Mouse (Mus musculus) skeletal muscle tissue, adult 2 months (tissue): ENCODE results near the gene Rad50.
A peak's percentile ranks its signal among the peaks of the same experiment; 100 is the strongest.

Experiments used
- DNase-seq: peaks from one replicate; pipeline ENCODE4 v3.0.0-alpha.2; 2012; ENCODE audit warnings: low read depth, low spot score

Gene Rad50

DNA sequence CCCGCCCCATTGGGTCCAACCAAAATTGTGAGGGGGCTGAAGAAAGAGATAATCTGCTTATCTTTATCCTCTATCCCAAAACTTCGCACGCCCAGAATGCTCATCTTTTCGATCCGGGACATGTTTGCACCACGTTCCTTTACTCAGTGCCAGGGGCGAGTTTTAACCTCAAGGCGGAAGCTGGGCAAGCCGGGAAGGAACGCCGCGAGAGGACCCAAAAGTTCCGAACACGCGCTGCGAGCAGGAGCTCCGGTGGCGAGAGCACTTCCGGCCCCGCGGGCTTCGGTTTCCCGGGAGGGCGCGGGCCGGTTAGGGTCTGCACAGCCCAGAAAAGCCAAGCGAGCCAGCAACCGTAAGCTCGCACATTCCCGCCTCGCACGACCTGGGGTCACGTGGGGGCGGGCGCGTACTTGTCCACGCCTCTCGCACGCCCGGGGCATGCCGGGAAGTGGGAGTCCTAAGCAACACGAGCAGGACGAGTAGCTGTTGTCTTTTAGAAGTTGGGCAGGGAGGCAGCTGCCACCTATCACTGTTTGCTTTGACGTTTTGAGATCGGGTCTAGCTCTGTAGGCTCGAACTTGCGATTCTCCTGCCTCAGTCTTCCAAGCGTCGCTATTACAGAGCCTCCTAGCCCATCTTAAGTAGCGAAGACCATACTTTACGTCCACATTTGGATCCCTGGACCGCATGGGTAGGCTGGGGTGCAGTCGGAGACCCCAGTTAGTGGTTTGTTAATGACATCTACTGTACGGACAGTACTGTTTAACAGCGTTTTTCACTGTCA is at the start of gene Rad50:
Gene Rad50 (minus strand): TSS at position 386 of the 784 bp plus-strand sequence.
- peak; percentile 79 for DNase-seq

DNA sequence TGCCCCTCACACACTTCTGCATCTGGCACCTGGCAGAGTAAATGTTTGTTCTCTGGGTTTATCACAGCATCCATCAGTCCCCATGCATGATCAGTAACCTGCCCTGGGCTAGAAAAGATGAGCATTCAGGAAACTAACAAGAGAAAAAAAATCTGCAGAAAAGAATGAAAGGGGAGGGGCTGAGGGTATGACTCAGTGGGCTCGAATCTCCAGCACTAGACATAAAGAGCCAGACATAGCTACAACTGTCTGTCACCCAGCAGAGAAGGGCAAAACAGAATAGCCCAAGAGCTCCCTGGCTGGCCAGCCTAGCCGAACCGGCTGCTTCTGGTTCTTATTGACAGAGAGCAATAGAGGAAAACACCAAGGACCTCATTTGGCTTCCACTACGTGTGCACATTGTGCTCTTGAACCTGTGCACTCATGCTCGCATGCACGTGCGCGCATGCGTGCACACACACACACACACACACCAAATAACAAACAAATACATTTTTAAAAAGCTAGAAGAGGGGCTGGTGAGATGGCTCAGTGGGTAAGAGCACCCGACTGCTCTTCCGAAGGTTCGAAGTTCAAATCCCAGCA is 48.0 kb upstream of the Rad50 start:
- DNase-seq, result no peak

DNA sequence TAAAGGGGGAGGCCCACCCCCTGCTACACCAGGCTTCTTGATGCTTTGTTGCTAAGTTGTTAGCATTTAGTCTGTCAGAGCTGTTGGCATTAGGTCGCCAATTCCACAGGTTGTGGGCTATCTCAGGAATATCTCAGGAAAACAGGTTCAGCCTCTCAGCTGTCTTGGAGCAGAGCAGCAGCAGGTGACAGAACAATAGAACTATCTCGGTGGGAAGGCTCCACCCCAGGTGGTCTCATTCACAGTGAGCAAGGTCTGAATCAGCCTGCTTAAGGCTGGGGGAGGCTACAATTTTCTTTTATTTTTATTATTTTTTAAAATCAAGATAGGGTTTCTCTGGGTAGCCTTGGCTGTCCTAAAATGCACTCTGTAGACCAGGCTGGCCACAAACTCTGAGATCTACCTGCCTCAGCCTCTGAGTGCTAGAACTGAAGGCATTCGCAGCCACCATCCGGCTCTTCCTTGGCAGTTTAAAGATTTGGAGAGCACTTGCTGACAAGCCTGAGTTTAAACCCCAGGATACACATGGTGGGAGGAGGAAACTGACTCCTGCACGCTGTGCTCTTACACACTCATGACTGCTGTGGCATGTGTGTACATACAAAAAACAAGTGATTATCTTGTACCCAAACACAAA is 42.7 kb upstream of the Rad50 start:
- DNase-seq, result no peak

DNA sequence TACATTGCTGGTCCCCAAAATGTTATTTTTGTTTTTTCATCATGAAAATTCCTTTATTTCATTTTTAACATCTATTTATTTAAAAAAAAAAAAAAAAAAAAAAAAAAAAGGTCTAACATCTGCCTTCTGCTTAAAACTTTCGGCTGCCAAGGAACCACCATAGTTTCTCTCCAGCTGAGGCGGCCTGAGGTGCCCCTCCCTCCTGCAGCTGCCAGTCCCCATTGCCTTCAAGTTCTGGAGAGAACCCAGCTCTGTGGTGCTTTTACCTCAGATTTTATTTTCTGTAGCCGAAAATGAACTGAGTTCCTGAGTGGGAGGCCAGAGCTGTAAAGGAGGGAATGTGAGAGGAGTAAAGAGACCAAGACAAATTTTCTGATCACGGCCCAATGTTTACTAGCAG is 42.2 kb upstream of the Rad50 start:
- no peak for DNase-seq

DNA sequence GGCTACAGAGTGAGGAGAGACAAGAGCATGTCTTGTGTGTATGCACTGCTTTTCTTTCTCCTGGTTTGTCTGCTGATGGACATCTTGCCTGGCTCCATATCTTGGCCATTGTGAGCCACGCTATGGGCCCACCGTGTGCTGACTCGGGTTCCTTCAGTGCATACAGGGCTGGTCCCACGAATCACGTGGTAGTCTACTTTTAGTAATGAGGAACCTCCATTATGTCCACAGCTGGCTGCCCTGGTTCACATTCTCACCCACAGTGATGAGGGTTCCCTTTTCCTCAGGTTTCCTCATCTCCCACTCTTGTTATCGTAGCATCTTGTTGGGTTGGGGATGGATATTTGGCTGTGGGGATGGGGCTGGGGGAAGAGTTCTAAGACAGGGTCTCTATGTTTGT is 41.5 kb upstream of the Rad50 start:
- no peak for DNase-seq

DNA sequence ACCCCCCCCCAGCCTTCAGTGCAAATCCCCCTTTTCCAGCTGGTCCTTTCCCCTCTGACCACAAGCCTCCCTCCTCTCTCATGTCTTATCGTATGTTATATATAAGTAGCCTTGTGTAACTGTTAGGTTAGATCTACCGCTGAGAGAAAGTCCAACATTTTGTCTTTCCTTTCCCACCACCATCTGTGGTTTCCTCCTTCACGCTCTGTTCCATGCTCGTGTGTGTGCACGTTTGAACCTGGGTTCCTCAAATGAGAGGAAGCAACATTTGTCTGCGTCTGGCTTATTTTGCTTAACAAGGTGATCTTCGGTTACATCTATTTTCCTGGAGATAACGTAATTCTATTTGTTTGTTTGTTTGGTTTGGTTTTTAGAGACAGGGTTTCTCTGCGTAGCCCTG is 40.9 kb upstream of the Rad50 start:
- DNase-seq, result no peak

DNA sequence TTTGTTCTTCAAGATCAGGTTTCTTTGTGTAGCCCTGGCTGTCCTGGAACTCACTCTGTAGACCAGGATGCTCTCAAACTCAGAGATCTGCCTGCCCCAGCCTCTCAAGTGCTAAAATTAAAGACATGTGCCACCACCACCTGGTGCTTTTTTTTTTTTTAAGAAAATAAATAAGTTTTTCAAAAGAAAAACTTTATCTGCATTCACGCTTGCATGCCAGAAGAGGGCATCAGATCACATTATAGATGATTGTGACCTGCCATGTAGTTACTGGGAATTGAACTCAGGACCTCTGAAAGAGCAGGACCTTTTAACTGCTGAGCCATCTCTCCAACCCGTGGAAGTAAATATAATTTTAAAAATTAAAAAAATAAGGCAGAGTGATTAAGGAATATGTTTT is 38.1 kb upstream of the Rad50 start:
- no peak for DNase-seq

DNA sequence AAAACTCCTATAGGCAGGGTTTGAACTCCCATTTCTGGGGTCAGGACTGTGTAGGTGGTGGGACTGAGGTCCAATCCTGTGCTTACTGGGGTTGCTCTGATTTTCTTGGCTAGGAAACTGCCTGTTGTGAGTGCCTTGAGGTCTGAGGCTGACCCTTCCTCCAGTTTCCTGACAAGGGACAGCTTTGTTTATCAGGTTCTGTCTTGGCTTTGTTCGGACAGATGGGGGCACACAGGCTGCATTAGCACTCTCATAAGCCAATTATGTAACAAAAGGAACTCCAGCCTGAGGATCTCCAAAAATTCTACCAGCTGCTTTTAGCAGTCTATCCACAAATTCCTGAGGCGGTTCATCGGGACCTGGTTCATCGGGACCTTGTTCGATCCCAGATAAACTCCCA is 35.2 kb upstream of the Rad50 start:
- no peak for DNase-seq

DNA sequence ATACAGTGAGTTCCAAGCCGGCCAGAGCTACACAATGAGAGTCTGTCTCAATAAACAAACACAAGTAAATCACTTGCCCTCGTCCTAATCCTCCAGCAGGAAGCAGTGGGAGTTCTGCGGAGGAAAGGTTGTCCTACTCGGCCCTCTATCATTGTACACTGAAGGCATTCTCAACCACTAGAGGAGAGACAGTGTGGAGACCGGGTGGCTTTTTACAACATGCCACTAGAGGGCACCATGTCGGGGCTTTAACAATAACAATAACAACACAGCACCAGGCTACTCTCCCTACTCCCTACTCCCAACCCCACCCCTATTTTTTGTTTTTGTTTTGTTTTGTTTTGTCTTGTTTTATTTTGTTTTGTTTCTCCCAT is 30.4 kb upstream of the Rad50 start:
- DNase-seq, result no peak

DNA sequence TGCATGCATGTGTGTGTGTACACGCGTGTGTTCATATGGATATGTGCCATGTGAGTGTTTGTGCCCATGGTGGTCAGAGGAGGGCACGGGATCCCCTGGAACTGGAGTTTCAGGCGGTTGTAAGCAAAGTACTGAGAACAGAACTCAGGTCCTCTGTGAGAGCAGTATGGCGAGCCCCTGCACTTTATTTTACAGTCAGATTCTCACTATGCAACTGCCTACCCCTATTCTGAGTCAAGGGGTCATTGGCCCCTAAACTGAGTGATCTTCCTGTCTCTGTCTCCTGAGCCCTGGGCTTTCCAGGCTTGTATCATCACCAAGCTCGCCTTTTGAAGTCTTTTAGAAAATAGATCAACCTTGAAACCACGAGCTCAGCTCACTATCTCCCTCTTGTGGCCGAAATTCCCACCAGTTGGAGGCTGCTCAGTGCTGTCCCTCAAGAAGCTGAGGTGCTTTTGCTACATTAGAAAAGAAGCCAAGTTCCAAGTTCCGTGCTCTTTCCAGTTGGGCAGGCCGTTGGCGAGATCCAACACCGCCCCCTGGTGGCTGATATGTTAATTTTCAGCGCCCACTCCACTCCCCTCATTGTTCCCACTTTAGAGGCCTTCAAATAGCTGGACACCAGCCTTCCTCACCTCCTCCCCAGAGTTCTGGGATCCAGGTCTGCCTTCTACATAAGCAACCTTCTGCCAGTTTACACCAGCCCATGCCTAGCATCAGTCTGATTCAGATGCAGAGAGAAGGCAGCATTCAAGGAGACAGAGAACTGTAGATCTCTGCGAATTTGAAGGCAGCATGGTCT is 29.9 kb upstream of the Rad50 start:
- DNase-seq, result peak; percentile 79

DNA sequence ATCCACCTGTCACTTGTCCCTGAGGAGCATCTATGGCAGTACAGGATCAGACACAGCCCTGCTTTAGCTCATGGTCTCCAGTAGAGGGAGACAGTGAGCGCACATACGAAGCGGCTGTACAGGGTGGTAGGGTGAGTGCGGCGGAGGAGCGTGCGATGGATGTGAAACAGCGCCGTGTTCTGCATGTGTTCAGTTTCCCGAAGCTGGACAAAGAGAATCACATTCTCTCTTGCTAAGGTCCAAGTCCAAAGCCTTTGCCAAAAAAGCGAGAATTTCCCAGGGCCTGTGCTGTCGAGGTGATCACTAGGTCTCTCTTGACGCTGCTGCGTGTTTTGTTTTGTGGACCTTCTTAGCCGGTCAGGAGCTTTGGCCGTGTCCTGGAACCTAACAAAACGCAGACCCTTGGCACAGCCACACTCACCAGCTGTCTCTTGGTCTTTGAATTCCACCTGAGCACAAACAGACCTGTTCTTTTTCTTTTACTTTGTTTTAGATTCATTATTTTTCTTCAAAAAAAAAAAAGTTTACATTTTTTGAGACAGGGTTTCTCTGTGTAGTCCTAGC is 28.6 kb upstream of the Rad50 start:
- DNase-seq, result peak; percentile 72

DNA sequence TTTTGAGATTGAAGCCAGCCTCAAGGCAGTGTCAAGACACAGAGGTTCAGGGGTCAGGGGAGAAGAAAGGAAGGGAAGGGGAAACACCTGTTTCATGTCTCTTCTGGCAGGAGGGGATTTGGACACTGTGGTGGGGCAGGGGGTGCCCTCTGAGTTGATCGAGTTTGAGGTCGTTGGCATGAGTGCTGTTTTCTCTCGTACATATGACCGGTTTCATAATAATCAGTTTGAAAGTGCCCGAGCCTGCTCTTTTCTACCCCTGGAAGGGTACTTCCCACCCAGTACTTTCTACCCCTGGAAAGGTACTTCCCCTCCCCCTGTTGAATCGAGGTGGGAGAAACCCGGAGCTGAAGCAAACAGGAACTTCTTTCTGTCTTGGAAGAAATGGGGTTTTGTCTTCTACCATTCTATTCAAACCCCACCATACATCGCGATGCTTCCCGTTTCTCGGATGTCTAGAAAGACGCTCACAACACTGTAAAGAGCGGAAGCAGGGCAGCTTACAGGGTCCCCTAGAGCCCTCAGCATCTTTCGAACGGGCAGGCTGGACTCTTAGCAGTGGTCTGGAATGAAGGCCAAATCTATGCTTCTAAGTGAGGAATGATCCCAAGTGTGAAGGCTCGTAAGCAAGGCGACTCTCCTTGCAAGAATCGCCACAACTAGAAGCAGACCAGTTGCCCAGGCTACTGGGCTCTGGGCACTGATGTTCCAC is 28.0 kb upstream of the Rad50 start:
- DNase-seq, result no peak

DNA sequence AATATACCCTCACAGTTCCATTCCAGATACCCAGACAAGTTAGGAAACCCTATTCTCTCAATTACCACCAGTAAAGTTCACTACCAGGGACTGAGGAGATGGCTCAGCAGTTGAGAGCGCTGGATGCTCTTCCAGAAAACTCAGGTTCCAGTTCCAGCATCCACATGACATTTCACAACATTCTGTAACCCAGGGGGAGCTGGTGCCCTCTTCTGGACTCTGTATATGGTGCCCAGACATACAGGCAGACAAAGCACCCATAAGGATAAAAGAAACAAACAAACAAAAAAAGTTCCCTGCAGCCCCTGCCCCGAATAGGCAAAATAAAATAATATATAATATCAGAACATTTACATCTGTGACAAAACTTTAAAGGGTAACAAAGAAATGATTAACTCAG is 27.3 kb upstream of the Rad50 start:
- DNase-seq, result no peak

DNA sequence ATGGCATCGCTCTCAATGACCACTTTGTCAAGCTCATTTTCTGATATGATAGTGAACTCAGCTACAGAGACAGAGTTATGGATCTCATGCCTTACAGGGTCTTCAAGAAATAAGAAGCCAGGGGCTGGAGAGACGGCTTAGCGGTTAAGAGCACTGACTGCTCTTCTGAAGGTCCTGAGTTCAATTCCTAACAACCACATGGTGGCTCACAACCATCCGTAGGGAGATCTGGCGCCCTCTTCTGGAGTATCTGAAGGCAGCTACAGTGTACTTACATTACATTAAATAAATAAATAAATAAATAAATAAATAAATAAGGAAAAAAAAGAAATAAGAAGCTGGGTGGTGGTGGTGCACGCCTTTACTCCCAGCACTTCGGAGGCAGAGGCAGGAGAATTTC is 26.7 kb upstream of the Rad50 start:
- no peak for DNase-seq

DNA sequence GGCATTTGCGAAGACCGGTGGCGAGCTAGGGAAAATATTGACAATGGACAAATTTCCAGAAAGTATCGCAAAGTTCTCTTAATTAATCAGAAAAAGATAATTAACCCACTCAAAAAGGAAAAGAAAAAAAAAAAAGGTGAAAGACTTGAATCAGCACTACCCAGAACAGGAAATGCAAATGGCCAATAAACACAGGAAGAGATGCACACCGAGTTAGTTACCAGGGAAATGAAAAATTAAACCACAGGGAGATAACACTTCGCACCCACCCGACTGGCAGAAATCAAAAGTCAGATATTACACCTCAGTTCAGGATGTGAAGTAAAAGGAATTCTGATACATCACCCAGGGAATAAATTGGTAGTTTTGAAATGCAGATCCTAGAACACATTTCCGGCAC is 25.1 kb upstream of the Rad50 start:
- no peak for DNase-seq

DNA sequence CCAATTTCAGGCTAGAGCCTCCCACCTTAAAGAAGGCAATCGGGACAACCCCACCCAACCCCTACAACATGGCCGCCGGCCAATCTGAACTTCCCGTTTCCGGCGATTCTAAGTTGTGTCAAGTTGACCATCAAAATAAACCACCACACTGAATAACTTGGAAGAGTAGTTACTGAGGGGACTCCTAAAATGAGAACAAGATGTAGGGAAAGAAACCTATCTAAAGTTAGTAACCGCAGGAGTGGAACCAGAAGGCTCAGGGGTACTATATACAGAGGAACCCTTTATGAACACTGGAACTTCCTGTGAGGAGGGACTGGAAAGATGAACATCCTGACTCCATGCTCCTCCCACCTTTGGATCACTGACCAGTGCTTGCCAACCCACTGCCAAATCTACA is 24.3 kb upstream of the Rad50 start:
- no peak for DNase-seq

DNA sequence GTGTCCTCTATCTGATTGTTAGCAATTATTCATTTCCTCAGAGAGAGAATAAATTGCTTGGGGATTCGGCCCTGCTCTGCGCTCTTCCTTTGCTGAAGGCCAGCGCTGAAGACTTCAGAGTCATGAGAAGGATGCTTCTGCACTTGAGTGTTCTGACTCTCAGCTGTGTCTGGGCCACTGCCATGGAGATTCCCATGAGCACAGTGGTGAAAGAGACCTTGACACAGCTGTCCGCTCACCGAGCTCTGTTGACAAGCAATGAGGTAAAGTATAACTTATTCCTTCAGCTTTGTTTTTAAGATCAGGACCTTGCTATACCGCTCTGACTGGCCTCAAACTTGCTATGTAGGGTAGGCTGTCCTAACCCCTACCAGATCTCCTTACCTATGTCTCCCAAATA is 13.6 kb upstream of the Rad50 start, which contains the start of gene Il5:
Gene Il5 (plus strand): TSS at position 80 of the 400 bp plus-strand sequence.
- no peak for DNase-seq

DNA sequence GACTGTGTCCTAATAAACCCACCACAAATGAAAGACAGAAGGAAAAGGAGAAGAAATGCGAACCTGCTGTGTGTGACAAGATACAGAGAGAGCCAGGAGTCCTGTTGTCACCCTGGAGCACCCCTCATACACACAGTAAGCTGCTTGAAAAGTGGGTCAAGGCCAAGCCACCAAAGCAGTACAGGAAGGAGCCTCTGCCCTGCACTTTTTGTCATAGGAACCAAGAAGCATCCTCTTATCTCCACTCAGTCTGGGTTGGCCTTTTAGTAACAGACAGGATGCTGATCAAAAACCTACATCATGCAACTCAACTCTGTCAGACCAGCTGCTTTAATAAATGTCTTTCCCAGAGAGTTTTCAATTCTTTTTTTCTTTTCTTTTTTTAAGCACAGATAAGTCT is 12.6 kb upstream of the Rad50 start:
- no peak for DNase-seq

DNA sequence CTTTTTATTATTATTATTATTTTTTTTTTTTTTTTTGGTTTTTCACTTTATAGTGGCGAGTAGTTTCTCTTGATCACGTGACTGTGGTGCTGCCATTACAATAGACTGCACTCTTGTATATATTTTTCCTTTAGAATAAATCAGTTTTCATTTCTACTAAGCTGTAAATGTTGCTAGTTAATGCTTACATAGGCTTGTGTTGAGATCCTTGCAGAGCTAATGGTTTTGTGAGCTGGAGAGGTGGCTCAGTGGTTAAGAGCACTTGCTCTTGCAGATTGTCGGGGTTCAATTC is 545 bp upstream of the Rad50 start:
- no peak for DNase-seq

DNA sequence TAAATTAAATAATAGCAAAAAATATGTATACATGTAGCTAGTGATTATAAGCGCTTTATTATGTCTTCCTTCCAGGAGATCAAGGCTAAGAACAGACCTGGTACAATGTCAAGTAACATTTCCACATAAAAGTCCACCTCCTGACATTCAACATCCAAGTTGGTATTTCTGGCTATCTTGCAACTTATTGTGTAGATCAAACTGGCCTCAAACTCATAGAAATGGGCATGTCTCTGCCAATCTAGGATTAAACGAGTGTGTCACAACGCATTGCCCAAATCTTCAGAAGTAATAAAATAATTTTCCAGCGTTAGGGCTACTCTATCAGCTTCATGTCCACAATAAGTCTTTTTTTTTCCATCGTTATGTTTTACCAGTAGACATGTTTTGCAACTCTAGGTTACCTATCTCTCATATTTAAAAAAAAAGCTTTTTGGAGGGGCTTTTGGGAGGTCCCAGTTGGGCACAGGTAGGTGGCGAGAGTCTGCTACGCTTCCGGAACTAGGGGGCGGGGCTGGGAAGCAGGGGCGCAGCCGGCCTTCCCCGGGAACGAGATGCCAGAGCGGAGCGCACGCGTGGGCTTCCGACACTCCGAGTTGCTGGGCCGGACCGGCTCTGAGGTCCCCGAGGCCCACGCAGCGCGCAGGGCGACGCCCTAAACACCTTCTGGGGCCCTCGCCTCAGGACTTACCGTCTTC is 734 bp downstream of the Rad50 start:
- DNase-seq, result no peak

DNA sequence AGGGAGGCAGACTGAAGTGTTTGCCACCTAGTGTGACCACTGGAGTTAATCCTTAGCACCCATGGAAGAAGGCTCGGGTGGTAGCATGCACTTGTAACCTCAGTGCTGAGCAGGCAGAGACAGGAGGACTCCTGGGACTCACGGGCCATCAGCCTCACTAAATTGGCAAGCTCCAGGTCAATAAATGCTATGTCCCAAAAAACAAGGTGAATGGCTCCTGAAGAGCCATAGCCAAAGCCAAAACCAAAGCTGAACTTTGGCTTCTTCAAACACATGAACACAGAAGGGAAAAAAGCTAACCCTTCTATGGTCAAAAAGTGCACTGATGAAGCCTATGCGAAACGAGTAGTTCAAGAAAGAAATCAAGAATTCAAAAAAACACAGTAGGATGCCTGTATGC is 7.8 kb downstream of the Rad50 start:
- no peak for DNase-seq
